Mouse (Mus musculus) adrenal gland, adult (tissue): ENCODE results near the gene Pcsk4.

ENCODE experiments used
- DNase-seq, 2 experiments: peaks; one replicate each; pipeline ENCODE4 v3.0.0; 2022 to 2023; ENCODE audit warnings: low spot score in 1 of 2; ENCODE audit not compliant: inconsistent age in 2 of 2

Gene Pcsk4

DNA sequence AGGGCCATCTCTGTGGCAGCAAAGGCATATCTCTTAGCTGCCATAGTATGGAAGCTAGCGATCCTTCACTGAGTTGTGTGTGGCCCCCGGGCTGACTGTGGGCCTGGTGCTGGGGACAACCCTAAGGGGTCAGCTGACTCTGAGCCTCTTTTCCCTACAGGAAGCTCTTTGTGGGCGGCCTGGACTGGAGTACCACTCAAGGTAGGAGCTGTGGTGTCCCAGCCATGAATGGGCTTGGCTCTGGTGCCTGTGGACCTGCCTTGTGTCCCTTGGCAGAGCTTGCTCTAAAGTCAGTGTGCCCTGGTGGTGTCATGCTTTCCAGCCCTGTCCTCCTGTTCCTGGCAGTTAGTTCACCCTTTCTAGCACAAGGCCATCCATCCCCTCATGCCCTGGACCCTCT is 55.5 kb downstream of the Pcsk4 start:
- no peak for DNase-seq

DNA sequence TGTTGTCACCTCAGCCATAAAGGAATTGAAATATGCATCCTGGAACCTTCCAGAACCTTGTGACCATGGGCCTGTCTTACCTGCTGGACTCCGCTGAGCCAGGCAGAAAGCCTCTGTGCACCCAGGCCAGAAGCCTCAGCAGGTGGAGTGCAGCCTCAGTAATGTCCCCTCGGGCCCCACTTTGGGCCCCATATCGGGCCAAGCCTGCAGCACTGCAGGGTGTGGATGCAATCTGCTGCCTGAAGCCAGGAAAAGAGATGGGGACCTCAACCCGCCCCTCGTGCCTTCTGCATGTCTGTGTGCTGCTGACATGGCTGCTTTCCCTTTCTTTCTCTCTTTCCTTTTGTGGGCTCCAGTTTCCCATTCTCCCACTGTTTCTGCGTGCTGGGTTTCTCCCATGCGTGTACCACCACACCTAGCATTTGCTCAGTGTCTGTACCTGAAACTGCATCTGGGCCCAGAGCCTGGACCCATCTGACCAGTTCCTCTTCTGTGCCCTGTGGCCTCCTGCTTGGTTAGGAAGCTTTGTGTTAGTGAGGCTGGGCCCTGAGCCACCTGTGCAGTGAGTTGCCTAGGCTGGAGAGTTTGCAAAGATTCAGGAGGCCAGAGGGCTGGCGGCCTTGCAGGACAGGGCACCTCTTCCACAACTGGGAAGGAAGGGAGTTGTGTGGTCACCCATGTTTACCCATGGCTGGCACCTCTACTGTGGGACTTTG is 57.3 kb downstream of the Pcsk4 start:
- no peak for DNase-seq
